Mouse (Mus musculus) kidney, postnatal 25 days (tissue): ENCODE measurements at regions not wholly inside any gene's neighbourhood (a gene's known extent, or its start where the extent isn't known, plus 50 kb on each side); places are given as distances from the start of the nearest gene placed in this dataset.

ENCODE experiments used
- DNase-seq, 2 experiments: peaks; one replicate each; pipeline ENCODE4 v3.0.0; 2021; ENCODE audit warnings: mixed read lengths in 2 of 2

DNA sequence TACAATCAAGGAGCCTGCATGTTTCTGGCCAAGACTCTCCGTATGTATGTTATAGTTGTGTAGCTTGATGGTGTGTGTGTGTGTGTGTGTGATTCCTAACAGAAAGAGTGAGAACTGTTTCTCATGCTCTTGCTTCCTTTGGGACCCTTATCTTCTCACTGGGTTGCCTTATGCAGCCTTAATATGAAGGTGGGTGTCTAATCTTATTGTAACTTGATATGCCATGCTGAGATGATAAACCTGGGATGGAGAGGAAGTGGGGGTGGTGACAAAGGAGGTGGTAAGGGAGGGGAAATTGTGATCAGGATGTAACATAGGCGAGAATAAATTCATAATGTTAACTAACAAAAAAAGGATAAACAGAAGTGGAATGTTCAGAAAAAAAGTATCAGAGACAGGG is 791.3 kb downstream of the Kcnj2 start:
- no peak for DNase-seq

DNA sequence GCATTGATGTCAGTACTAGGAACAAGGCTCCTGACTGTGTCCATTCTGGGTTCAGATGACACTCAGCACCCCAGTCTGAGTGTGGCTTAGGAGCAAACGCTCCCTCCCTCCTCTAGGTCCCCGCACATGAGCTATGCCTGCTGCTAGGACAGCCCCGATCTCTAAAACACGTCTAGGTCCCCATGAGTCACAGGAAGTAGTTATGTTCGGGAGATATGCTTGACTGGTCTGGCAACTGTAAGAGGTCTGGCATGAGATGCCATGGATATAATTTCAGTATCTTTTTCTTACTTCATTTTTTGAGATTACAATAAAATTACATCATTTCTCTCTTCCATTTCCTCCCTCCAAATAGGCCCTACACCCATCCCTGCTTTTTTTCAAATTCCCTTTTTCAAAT is 792.1 kb downstream of the Kcnj2 start:
- no peak for DNase-seq

- DNase-seq = no peak
Measured at GRCm38 (mm10) chr11:111865143-111865542, 799.2 kb downstream of the Kcnj2 start.

DNA sequence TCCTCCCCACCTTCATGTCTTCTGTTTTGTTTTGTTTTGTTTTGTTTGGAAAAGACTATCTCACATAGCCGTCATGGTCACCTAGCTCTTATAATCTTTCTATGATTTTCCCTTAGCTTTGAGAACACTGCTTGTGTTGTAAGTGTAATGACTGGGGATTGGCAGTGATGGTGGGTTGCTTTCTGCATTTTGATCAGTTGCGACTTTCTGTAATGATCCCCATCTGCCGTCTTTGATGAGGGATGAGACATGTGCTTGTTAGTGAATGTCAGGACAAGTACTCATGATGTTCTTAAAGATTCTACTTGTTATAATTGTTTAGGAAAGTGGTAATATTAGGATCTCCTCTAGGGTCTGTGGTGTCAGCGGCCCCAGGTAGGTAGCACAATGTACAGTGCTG is 809.4 kb downstream of the Kcnj2 start:
- DNase-seq = no peak

- DNase-seq = no peak
Measured at GRCm38 (mm10) chr11:111880146-111880545, 814.2 kb downstream of the Kcnj2 start.

GRCm38 (mm10) chr11:111890026-111890425 is 824.1 kb downstream of the Kcnj2 start:
- no peak for DNase-seq

GRCm38 (mm10) chr11:111893861-111894260 is 827.9 kb downstream of the Kcnj2 start:
- no peak for DNase-seq

- no peak for DNase-seq
Measured at GRCm38 (mm10) chr11:111895221-111896200, 829.5 kb downstream of the Kcnj2 start.

- DNase-seq = no peak
Measured at GRCm38 (mm10) chr11:111897001-111897400, 831.0 kb downstream of the Kcnj2 start.

- no peak for DNase-seq
Measured at GRCm38 (mm10) chr11:111904086-111904485, 838.1 kb downstream of the Kcnj2 start.

- DNase-seq = no peak
Measured at GRCm38 (mm10) chr11:111913891-111914290, 847.9 kb downstream of the Kcnj2 start.

DNA sequence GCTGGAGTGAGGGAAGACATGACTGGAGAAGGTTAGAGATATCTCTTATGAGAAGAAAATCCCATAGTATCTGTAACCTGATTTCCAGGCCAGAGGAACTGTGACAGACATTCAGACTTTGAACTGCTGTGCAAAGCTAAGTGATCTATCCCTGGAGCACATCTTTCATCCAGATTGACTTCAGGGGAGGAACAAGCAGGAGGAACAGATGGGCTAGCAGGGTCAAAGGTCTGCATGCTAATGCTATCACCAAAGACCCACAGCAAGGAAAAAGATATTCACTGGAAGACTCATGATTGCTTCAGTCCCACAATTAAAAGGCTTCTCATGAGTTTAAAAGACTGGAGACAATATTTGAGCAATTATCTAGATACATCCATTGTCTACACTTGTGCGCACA is 855.7 kb upstream of the Sox9 start:
- no peak for DNase-seq

DNA sequence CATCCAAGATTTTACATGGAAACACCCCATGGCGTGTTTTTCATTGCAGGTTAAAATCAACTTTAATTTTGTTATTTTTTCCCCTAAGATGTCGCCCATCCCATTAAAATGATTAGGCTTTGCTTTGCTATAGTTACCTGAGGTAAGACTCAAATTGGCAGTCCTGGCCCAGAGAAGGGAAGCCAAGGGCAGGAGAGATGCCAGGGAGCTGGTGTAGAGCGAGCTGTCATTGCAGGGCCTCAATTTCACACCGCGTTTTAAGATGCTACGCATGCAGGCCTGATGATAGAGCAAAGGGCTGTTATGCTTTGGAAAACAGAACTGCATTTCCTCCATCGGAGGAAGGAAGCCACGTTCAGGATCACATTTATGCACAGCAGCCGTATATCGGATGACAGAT is 852.7 kb upstream of the Sox9 start:
- no peak for DNase-seq

GRCm38 (mm10) chr11:111932052-111932451 is 850.0 kb upstream of the Sox9 start:
- DNase-seq = no peak

- DNase-seq = no peak
Measured at GRCm38 (mm10) chr11:111944282-111944681, 837.7 kb upstream of the Sox9 start.

GRCm38 (mm10) chr11:111945806-111946205 is 836.2 kb upstream of the Sox9 start:
- no peak for DNase-seq

DNA sequence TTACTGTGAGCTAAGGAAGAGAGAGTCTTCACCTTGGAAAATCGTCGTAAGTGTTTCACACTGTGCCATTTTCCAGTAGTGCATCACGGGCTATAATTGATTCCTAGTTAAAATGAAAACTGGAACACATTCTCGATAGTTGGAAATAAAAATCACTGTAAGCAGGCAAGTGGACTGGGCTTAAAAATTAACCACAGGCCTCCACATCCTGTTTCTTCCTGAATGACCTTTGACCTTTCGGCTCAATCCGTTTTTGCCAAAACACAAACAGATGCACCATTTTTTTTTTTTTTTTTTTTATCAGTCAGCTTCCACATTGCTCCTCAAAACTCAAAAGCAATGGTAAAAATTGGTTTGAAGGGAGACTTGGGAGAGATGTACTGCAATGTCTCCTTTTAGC is 834.4 kb upstream of the Sox9 start:
- peak; percentile 33 to 34 for DNase-seq

- DNase-seq = no peak
Measured at GRCm38 (mm10) chr11:111953421-111953820, 828.6 kb upstream of the Sox9 start.

DNA sequence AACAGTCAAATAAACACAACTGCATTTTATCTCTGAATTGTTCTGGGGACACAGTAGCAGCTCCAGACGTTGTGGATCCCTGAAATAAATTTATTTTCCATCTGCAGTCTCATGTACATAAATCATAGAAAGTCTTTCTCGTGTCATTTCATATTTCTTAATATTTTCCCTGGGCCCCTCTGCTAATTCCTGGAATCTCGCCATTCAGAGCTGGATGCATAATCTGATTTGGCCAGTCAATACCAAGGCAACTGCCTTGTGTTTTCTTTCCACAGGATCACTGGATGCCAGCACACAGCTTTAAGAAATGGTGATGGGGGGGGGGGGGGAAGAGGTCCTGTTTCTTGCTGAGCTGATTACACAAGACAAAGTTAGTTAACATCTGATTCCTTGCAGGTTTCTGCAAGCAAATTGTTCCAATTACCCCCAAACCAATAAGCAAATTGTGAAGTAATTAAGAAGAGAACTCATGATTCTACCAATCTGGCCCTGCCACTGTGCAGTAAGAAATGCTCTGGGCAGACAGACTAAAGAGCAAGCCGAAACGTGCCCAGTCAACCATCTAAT is 824.2 kb upstream of the Sox9 start:
- no peak for DNase-seq

DNA sequence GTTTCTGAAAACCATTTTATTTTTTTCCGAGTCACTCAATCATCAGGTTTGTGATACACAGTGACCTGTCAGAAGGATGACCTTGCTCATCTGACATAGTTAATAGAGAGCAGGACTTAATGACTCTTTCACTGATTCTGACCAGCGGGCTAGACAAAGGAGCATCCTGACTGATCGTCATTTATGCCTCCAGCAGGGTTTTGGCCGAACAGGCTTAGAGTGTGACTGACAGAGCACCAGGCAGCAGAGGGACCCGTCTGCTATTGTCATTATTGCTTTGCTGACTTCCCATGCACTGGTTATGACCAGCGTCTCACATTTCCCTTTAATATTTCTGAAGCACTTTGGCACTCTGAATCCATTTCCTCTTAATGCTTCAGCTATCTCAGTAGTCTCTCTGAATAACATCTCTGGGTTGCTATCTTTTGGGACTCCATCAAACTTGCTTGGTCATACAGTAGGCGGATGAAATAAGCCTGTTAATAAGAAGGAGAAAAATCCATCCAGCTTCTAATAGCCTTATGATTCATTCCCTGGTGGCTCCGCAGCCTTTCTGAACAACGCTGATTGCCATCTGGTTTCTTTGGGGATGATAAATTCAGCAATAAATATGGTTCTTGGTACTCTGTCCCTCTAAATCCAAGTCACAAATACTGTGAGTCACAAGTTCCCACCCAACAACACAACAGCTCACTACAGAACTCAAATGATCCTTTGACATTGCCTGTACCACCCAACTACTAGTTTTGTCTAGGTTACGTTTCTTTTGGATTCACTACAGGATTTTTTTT is 820.8 kb upstream of the Sox9 start:
- DNase-seq = no peak

GRCm38 (mm10) chr11:111961846-111962245 is 820.2 kb upstream of the Sox9 start:
- DNase-seq = no peak

DNA sequence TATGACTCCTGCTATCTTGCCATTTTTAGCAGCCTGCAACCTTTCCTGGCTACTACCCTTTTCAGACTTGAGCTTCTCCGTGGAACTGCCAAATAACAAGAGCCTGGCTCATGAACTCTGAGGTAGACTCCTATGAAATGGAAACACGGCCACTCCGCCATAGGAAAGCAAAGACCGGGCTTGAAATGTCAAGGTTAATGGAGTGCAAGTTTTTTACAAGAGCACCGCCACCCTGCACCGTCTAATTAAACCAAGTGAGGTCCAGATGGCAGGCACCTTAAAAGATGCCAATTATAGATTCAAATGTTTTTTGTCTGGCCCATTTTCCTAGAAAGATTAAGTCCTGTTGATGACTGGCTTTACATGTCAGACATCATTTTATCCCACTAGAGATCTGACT is 818.0 kb upstream of the Sox9 start:
- DNase-seq = no peak

DNA sequence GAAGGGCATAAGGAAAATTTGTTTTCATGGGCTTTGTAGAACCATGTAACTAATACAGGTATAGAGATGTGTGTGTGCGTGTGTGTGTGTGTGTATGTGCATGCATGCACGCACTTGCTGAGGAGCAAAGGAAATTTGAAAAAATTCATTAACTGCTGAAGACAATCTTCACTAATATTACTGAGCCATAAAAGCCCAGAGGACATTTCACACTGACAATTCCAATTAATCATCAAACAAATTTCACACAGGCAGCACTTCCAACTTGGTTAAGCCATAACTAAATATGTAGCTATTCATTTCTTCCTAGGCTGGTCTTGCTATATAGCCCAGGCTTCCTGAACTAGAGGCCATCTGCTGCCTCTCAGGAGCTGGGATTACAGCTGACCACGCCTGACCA is 815.6 kb upstream of the Sox9 start:
- DNase-seq = no peak

- DNase-seq = no peak
Measured at GRCm38 (mm10) chr11:111971001-111971400, 811.0 kb upstream of the Sox9 start.
